Mouse (Mus musculus) limb, embryonic 12.5 days (tissue): ENCODE results near the gene Myo18a. TPM values are rescaled to one million over a fixed set of nuclear protein-coding genes. Genes with fewer than 3 reads are reported as not detected.
A peak's percentile ranks its signal among the peaks of the same experiment; 100 is the strongest.

Experiments
- ATAC-seq: fragments of 200-750 bp; cut with Nextera tagmentation; 2 replicates; pipeline ENCODE4 v1.8.0; 2017; ENCODE audit warnings: low read depth, moderate TSS enrichment; ENCODE audit not compliant: insufficient number of reproducible peaks, insufficient read depth, low FRiP score, low TSS enrichment
- H3K27ac ChIP-seq: fragments of 300-500 bp; sonication (generic); 2 replicates; pipeline ENCODE4 v1.5.1; 2016; ENCODE audit warnings: mild to moderate bottlenecking, moderate library complexity
- H3K27me3 ChIP-seq: fragments of 300-500 bp; sonication (generic); 2 replicates; pipeline ENCODE4 v1.6.1; 2016; ENCODE audit warnings: mild to moderate bottlenecking, moderate library complexity
- H3K36me3 ChIP-seq: fragments of 300-500 bp; sonication (generic); 2 replicates; pipeline ENCODE4 v1.6.1; 2016; ENCODE audit warnings: mild to moderate bottlenecking, moderate library complexity
- H3K4me1 ChIP-seq: fragments of 300-500 bp; sonication (generic); replicated peaks from 2 replicates; pipeline ENCODE4 v1.6.1; 2016
- H3K4me2 ChIP-seq: fragments of 300-500 bp; sonication (generic); 2 replicates; pipeline ENCODE4 v1.6.1; 2016; ENCODE audit warnings: mild to moderate bottlenecking, moderate library complexity
- H3K4me3 ChIP-seq: fragments of 300-500 bp; sonication (generic); replicated peaks from 2 replicates; pipeline ENCODE4 v1.5.1; 2016; ENCODE audit warnings: mild to moderate bottlenecking
- H3K9ac ChIP-seq: fragments of 300-500 bp; sonication (generic); replicated peaks from 2 replicates; pipeline ENCODE4 v1.6.1; 2016; ENCODE audit warnings: mild to moderate bottlenecking, moderate library complexity
- H3K9me3 ChIP-seq: fragments of 300-500 bp; sonication (generic); 2 replicates; pipeline ENCODE4 v1.6.1; 2016; ENCODE audit warnings: mild to moderate bottlenecking, moderate library complexity
- WGBS: fragments of 180-500 bp; shearing (Covaris S2); methylation state at CpG from one replicate; pipeline ENCODE4 v1.1.7; 2016; 5-methylcytosine and 5-hydroxymethylcytosine counted together
- polyA plus RNA-seq: library from polyadenylated mRNA; unstranded; fragments of >200 nt; fragmentation: Nextera tagmentation; extraction: Ambion mirVana; gene quantifications from 2 replicates; pipeline ENCODE4 v1.2.1, GENCODE M21; 2016

Gene Myo18a
- polyA plus RNA-seq, 1 experiment from 2014 or later: 31.5 TPM

GRCm38 (mm10) chr11:77825853-77826252, 62.8 kb downstream of the Myo18a start:
- H3K4me1 ChIP-seq: no peaks in the 10 kb centered on the region; the same call in 1 of the 2 replicates
- peaks cover 5% of the 10 kb centered on the region; the same call in 1 of the 2 replicates for H3K27me3 ChIP-seq
- 0% methylated on average over 5 of the region's 5 CpGs for WGBS
- ATAC-seq: no peak
- H3K36me3 ChIP-seq: peaks cover 64% of the 10 kb centered on the region
- H3K4me2 ChIP-seq: no peak overlapping the region
- H3K27ac ChIP-seq: no peak overlapping the region
- H3K9ac ChIP-seq: no peak overlapping the region
- H3K9me3 ChIP-seq: no peaks in the 10 kb centered on the region
- no peak overlapping the region for H3K4me3 ChIP-seq

GRCm38 (mm10) chr11:77826311-77826710, 63.3 kb downstream of the Myo18a start:
- H3K4me3 ChIP-seq: no peak overlapping the region
- H3K27me3 ChIP-seq: peaks cover 5% of the 10 kb centered on the region; the same call in 1 of the 2 replicates
- peaks cover 63% of the 10 kb centered on the region for H3K36me3 ChIP-seq
- H3K9ac ChIP-seq: no peak overlapping the region
- H3K9me3 ChIP-seq: no peaks in the 10 kb centered on the region
- H3K27ac ChIP-seq: no peak overlapping the region
- no peak for ATAC-seq
- no peak overlapping the region for H3K4me2 ChIP-seq
- WGBS: 42% methylated on average over 3 of the region's 3 CpGs
- no peaks in the 10 kb centered on the region; the same call in 1 of the 2 replicates for H3K4me1 ChIP-seq

- no peaks in the 10 kb centered on the region; the same call in 1 of the 2 replicates for H3K4me1 ChIP-seq
- WGBS: 58% methylated on average over 18 of the region's 18 CpGs
- no peak overlapping the region for H3K9ac ChIP-seq
- no peaks in the 10 kb centered on the region for H3K9me3 ChIP-seq
- H3K4me2 ChIP-seq: no peak overlapping the region
- H3K27me3 ChIP-seq: peaks cover 5% of the 10 kb centered on the region; the same call in 1 of the 2 replicates
- H3K27ac ChIP-seq: no peak overlapping the region
- H3K4me3 ChIP-seq: no peak overlapping the region
- no peak for ATAC-seq
- peaks cover 73% of the 10 kb centered on the region for H3K36me3 ChIP-seq
Measured at GRCm38 (mm10) chr11:77827241-77827995, 64.4 kb downstream of the Myo18a start.

- Histone ChIP-seq H3K27me3 (peaks cover 5% of the 10 kb centered on the region; the same call in 1 of the 2 replicates), H3K27ac (no peak overlapping the region), H3K4me2 (no peak overlapping the region), H3K9me3 (no peaks in the 10 kb centered on the region), H3K4me3 (no peak overlapping the region), H3K4me1 (no peaks in the 10 kb centered on the region), H3K36me3 (peaks cover 78% of the 10 kb centered on the region), H3K9ac (no peak overlapping the region)
- 88% methylated on average over 5 of the region's 5 CpGs for WGBS
- ATAC-seq: no peak
Measured at GRCm38 (mm10) chr11:77828163-77828562, 65.1 kb downstream of the Myo18a start.

- H3K36me3 ChIP-seq: peaks cover 77% of the 10 kb centered on the region
- WGBS: 83% methylated on average over 23 of the region's 23 CpGs
Measured at GRCm38 (mm10) chr11:77829043-77829841, 66.2 kb downstream of the Myo18a start.

GRCm38 (mm10) chr11:77830875-77831274, 67.8 kb downstream of the Myo18a start:
- Histone ChIP-seq H3K9ac (no peak overlapping the region), H3K9me3 (0 out of 2 replicates have a peak, but pooled peaks cover 4% of the 10 kb centered on the region), H3K36me3 (peaks cover 79% of the 10 kb centered on the region), H3K27ac (no peak overlapping the region), H3K4me3 (no peak overlapping the region), H3K4me1 (peaks cover 4% of the 10 kb centered on the region), H3K4me2 (no peak overlapping the region), H3K27me3 (peaks cover 5% of the 10 kb centered on the region; the same call in 1 of the 2 replicates)
- no peak for ATAC-seq
- 62% methylated on average over 7 of the region's 7 CpGs for WGBS

More at GRCm38 (mm10) chr11:77829043-77829841, 66.2 kb downstream of the Myo18a start:
- Histone ChIP-seq H3K9me3 (no peaks in the 10 kb centered on the region), H3K4me3 (no peak overlapping the region), H3K4me1 (no peaks in the 10 kb centered on the region), H3K27me3 (peaks cover 5% of the 10 kb centered on the region; the same call in 1 of the 2 replicates), H3K27ac (no peak overlapping the region), H3K9ac (no peak overlapping the region), H3K4me2 (no peak overlapping the region)
- no peak for ATAC-seq

- Histone ChIP-seq H3K36me3 (peaks cover 92% of the 10 kb centered on the region), H3K9ac (no peak overlapping the region), H3K4me1 (peaks cover 18% of the 10 kb centered on the region), H3K9me3 (0 out of 2 replicates have a peak, but pooled peaks cover 4% of the 10 kb centered on the region), H3K27ac (no peak overlapping the region), H3K4me2 (no peak overlapping the region), H3K4me3 (no peak overlapping the region), H3K27me3 (no peaks in the 10 kb centered on the region)
- ATAC-seq: no peak
- 90% methylated on average over 4 of the region's 4 CpGs for WGBS
Measured at GRCm38 (mm10) chr11:77832541-77832940, 69.5 kb downstream of the Myo18a start.

GRCm38 (mm10) chr11:77835109-77835508, 72.1 kb downstream of the Myo18a start:
- H3K4me1 ChIP-seq: peaks cover 22% of the 10 kb centered on the region
- 93% methylated on average over 3 of the region's 3 CpGs for WGBS
- no peak overlapping the region for H3K9ac ChIP-seq
- peaks cover 84% of the 10 kb centered on the region for H3K36me3 ChIP-seq
- 0 out of 2 replicates have a peak, but pooled peaks cover 4% of the 10 kb centered on the region for H3K9me3 ChIP-seq
- no peak overlapping the region for H3K27ac ChIP-seq
- H3K27me3 ChIP-seq: peaks cover 13% of the 10 kb centered on the region; the same call in 1 of the 2 replicates
- ATAC-seq: no peak
- no peak overlapping the region for H3K4me2 ChIP-seq
- no peak overlapping the region for H3K4me3 ChIP-seq

- Histone ChIP-seq H3K4me2 (no peak overlapping the region), H3K27me3 (peaks cover 13% of the 10 kb centered on the region; the same call in 1 of the 2 replicates), H3K4me1 (peaks cover 34% of the 10 kb centered on the region), H3K36me3 (peaks cover 79% of the 10 kb centered on the region), H3K9me3 (0 out of 2 replicates have a peak, but pooled peaks cover 4% of the 10 kb centered on the region), H3K9ac (no peak overlapping the region; the same call in 1 of the 2 replicates), H3K27ac (peak overlapping the region; percentile 72), H3K4me3 (no peak overlapping the region)
- 60% methylated on average over 5 of the region's 5 CpGs for WGBS
- ATAC-seq: no peak
Measured at GRCm38 (mm10) chr11:77836290-77836689, 73.2 kb downstream of the Myo18a start.

- H3K4me2 ChIP-seq: no peak overlapping the region
- WGBS: 43% methylated on average over 4 of the region's 4 CpGs
- H3K27me3 ChIP-seq: peaks cover 18% of the 10 kb centered on the region; the same call in 1 of the 2 replicates
- H3K27ac ChIP-seq: peak overlapping the region; percentile 72
- 0 out of 2 replicates have a peak, but pooled peaks cover 4% of the 10 kb centered on the region for H3K9me3 ChIP-seq
- ATAC-seq: no peak
- no peak overlapping the region for H3K4me3 ChIP-seq
- peaks cover 38% of the 10 kb centered on the region for H3K4me1 ChIP-seq
- H3K36me3 ChIP-seq: peaks cover 80% of the 10 kb centered on the region
- no peak overlapping the region; the same call in 1 of the 2 replicates for H3K9ac ChIP-seq
Measured at GRCm38 (mm10) chr11:77836751-77837150, 73.7 kb downstream of the Myo18a start.

- 77% methylated on average over 5 of the region's 5 CpGs for WGBS
- Histone ChIP-seq H3K9me3 (0 out of 2 replicates have a peak, but pooled peaks cover 4% of the 10 kb centered on the region), H3K4me2 (no peak overlapping the region), H3K27ac (no peak overlapping the region), H3K4me3 (no peak overlapping the region), H3K9ac (no peak overlapping the region), H3K4me1 (peaks cover 40% of the 10 kb centered on the region), H3K27me3 (peaks cover 29% of the 10 kb centered on the region), H3K36me3 (peaks cover 80% of the 10 kb centered on the region)
- no peak for ATAC-seq
Measured at GRCm38 (mm10) chr11:77837856-77838255, 74.8 kb downstream of the Myo18a start.
